Mouse (Mus musculus): Measurements from ENCODE around the gene Olfr435. TPM values are rescaled to one million over a fixed set of nuclear protein-coding genes. Genes with fewer than 3 reads are reported as not detected.
"Not testable (repeated sequence)": the region's sequence is repeated elsewhere in the genome, so short reads cannot be mapped to it uniquely, and the experiment has no call there.

Gene Olfr435
- not detected for total RNA-seq (2018; cell fraction: chromatin; rRNA removed)
- not detected for total RNA-seq (2018; cell fraction: cytosol; rRNA removed)
- total RNA-seq (2018; cell fraction: nucleus; rRNA removed), result not detected
- polyA plus RNA-seq (2018), result not detected in 3 replicates

- H3K4me3 ChIP-seq (ENCODE audit: inconsistent target), result no peak within 1 kb of the TSS
- no peak within 1 kb of the TSS for H3K27ac ChIP-seq
- H3K36me3 ChIP-seq (ENCODE audit: inconsistent target), result no peaks in the 10 kb centered on the region
- H3K79me2 ChIP-seq (ENCODE audit: inconsistent target), result no peaks in the 10 kb centered on the region
Measured at GRCm38 (mm10) chr6:43196781-43197180, at the start of gene Olfr435. Gene Olfr435, plus strand, starts transcription at chr6:43197146.

DNA sequence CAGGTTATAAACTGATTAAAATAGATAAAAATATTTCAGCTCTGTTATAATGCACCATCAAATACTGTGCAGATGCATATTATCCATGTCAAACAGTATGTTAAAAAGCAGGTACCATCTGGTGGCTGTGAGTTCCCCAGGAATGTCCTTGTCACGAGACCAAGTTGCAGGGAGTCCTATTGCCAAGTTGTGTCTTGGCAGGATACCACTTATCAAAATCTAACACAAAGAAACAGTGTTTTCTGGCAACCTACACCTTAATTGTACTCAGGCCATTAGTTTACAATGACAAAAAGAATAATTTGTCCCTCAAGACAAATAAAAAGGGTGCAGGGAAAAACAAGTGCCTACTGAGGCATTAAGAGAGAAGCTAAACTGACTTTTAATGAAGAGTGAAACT is 37.4 kb upstream of the Olfr435 start:
- 67% methylated on average over 1 of the region's 1 CpGs for WGBS (ENCODE audit: missing documents)
- Histone ChIP-seq H3K79me2 (ENCODE audit: inconsistent target) (no peaks in the 10 kb centered on the region), H3K27ac (no peak overlapping the region), H3K36me3 (ENCODE audit: inconsistent target) (no peaks in the 10 kb centered on the region), H3K4me3 (ENCODE audit: inconsistent target) (no peak overlapping the region)

GRCm38 (mm10) chr6:43162982-43163381 is 34.0 kb upstream of the Olfr435 start, which contains the start of gene Olfr437:
Gene Olfr437, plus strand, starts transcription at chr6:43163282.
- no peak within 1 kb of the TSS for H3K27ac ChIP-seq
- 71% methylated on average over 3 of the region's 3 CpGs for WGBS (ENCODE audit: missing documents)
- no peak within 1 kb of the TSS for H3K4me3 ChIP-seq (ENCODE audit: inconsistent target)
- H3K79me2 ChIP-seq (ENCODE audit: inconsistent target), result no peaks in the 10 kb centered on the region
- no peaks in the 10 kb centered on the region for H3K36me3 ChIP-seq (ENCODE audit: inconsistent target)

GRCm38 (mm10) chr6:43167246-43167645 is 29.7 kb upstream of the Olfr435 start:
- no peaks in the 10 kb centered on the region for H3K36me3 ChIP-seq (ENCODE audit: inconsistent target)
- WGBS (ENCODE audit: missing documents), result 100% methylated on average over 4 of the region's 4 CpGs
- no peaks in the 10 kb centered on the region for H3K79me2 ChIP-seq (ENCODE audit: inconsistent target)
- H3K27ac ChIP-seq, result no peak overlapping the region
- H3K4me3 ChIP-seq (ENCODE audit: inconsistent target), result no peak overlapping the region

GRCm38 (mm10) chr6:43171840-43172239 is 25.1 kb upstream of the Olfr435 start, which contains the start of gene Olfr13:
Gene Olfr13, plus strand, starts transcription at chr6:43172140.
- WGBS (ENCODE audit: missing documents), result 68% methylated on average over 4 of the region's 4 CpGs
- H3K4me3 ChIP-seq (ENCODE audit: inconsistent target), result no peak within 1 kb of the TSS
- no peak within 1 kb of the TSS for H3K27ac ChIP-seq
- H3K36me3 ChIP-seq (ENCODE audit: inconsistent target), result no peaks in the 10 kb centered on the region
- H3K79me2 ChIP-seq (ENCODE audit: inconsistent target), result no peaks in the 10 kb centered on the region

- Histone ChIP-seq H3K36me3 (ENCODE audit: inconsistent target) (no peaks in the 10 kb centered on the region), H3K79me2 (ENCODE audit: inconsistent target) (no peaks in the 10 kb centered on the region), H3K4me3 (ENCODE audit: inconsistent target) (no peak overlapping the region), H3K27ac (no peak overlapping the region)
- 67% methylated on average over 1 of the region's 1 CpGs for WGBS (ENCODE audit: missing documents)
Measured at GRCm38 (mm10) chr6:43178129-43178528, 18.8 kb upstream of the Olfr435 start.

GRCm38 (mm10) chr6:43178584-43179501 is 18.1 kb upstream of the Olfr435 start:
- H3K36me3 ChIP-seq (ENCODE audit: inconsistent target), result no peaks in the 10 kb centered on the region
- H3K27ac ChIP-seq, result no peak overlapping the region
- H3K79me2 ChIP-seq (ENCODE audit: inconsistent target), result no peaks in the 10 kb centered on the region
- no peak overlapping the region for H3K4me3 ChIP-seq (ENCODE audit: inconsistent target)
- 74% methylated on average over 6 of the region's 6 CpGs for WGBS (ENCODE audit: missing documents)

DNA sequence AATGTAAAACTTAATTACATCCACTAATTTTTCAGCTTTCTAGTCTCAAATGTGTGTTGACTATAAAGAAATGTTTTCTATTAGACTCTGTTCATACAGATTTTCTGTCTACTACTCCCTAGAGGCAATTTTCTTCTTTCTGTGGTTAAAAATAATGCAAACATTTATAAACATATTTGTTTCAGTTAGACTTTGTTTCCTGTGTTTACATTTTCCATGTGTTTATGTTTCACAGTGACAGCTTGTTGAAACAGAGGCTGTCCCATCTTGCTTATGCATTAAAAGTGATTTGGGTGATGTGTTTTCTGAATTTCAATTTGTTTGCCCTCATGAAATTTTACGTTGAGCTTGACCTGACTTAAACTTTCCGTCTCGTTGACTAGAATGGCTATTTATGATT is 6.0 kb upstream of the Olfr435 start:
- H3K27ac ChIP-seq, result no peak overlapping the region
- WGBS (ENCODE audit: missing documents), result 90% methylated on average over 3 of the region's 3 CpGs

DNA sequence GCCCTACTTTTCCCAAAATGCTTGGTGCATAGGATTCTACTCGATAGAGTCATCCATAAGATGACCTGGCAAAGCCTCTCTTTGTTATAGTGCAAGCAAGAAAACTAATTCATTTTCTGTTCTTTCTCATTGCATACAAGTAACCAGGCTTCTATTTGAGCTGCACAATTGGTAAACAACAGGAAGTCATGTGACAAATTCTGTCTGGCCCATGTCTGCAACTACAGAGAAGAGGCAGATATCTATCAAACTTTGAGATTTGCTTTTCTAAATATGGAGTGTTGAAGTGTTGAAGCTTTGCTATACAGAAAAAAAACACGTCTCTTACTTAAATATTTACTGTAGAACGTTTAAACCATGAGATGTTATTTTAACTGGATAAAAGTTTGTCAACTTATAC is 1.1 kb downstream of the Olfr435 start:
- no peak overlapping the region for H3K4me3 ChIP-seq (ENCODE audit: inconsistent target)
- H3K27ac ChIP-seq, result no peak overlapping the region
- 74% methylated on average over 3 of the region's 3 CpGs for WGBS (ENCODE audit: missing documents)
- no peaks in the 10 kb centered on the region for H3K36me3 ChIP-seq (ENCODE audit: inconsistent target)
- H3K79me2 ChIP-seq (ENCODE audit: inconsistent target), result no peaks in the 10 kb centered on the region

More for the DNA sequence above, 6.0 kb upstream of the Olfr435 start:
- Histone ChIP-seq H3K4me3 (ENCODE audit: inconsistent target) (no peak overlapping the region), H3K36me3 (ENCODE audit: inconsistent target) (no peaks in the 10 kb centered on the region), H3K79me2 (ENCODE audit: inconsistent target) (no peaks in the 10 kb centered on the region)

GRCm38 (mm10) chr6:43202786-43203185 is 5.8 kb downstream of the Olfr435 start:
- Histone ChIP-seq H3K4me3 (ENCODE audit: inconsistent target) (no peak overlapping the region), H3K79me2 (ENCODE audit: inconsistent target) (no peaks in the 10 kb centered on the region)

DNA sequence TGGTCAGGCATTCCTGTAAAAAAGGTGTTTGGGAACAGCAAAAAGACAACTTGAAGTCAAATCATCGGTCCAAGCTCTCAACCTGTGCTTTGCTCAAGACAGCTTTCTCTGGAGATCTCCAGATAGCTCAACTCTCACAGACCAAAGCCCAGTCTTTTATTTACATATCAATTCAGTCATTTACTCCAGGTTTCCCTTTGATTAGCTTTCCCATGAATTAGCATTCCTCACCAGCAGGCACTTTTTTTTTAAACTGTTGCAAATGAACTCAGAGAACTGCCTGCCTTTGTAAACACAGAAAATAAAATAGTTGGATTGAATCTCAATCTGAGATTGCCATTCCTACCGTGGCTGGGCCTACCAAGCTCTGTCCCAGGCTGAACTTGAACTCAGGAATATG is 8.4 kb downstream of the Olfr435 start:
- H3K79me2 ChIP-seq (ENCODE audit: inconsistent target), result no peaks in the 10 kb centered on the region
- 41% methylated on average over 2 of the region's 2 CpGs for WGBS (ENCODE audit: missing documents)
- no peak overlapping the region for H3K27ac ChIP-seq
- H3K36me3 ChIP-seq (ENCODE audit: inconsistent target), result no peaks in the 10 kb centered on the region
- H3K4me3 ChIP-seq (ENCODE audit: inconsistent target), result no peak overlapping the region

More at GRCm38 (mm10) chr6:43202786-43203185, 5.8 kb downstream of the Olfr435 start:
- Histone ChIP-seq H3K36me3 (ENCODE audit: inconsistent target) (no peaks in the 10 kb centered on the region), H3K27ac (no peak overlapping the region)

DNA sequence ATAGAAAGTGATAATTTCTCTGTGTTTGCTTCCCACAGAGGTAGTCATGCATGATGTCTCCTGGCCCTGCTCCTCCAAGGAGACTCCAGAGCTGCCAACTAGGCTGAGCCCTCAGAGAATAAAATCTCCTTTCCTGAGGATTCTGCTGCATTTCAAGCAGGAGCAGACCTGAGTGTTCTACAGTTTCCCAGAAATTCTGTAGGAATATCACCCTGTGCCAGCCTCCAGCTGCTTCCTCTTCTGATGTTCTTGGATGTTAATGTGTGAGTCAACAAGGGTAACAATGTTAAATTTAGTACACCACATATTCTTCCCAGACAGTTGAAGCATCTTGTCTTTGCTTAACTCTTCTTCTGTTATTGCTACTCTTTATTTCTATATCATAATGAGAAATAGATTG is 15.9 kb downstream of the Olfr435 start, which contains the start of gene Olfr434:
Gene Olfr434, plus strand, starts transcription at position 149 of the 400 bp plus-strand sequence.
- H3K4me3 ChIP-seq (ENCODE audit: inconsistent target); H3K79me2 ChIP-seq (ENCODE audit: inconsistent target); H3K36me3 ChIP-seq (ENCODE audit: inconsistent target); H3K27ac ChIP-seq: not testable (repeated sequence)

DNA sequence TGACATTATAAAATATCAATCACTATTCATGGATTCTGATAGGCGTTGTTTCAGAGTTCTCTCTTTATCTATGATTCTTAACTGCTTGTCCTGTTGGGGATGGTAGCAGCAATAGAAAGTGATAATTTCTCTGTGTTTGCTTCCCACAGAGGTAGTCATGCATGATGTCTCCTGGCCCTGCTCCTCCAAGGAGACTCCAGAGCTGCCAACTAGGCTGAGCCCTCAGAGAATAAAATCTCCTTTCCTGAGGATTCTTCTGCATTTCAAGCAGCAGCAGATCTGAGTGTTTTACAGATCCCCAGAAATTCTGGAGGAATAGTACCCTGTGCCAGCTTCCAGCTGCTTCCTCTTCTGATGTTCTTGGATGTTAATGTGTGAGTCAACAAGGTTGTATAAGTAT is 34.3 kb downstream of the Olfr435 start, which contains the start of gene Olfr47:
Gene Olfr47, plus strand, starts transcription at position 275 of the 400 bp plus-strand sequence.
- 100% methylated on average over 1 of the region's 1 CpGs for WGBS (ENCODE audit: missing documents)
- not testable (repeated sequence) for H3K27ac ChIP-seq; H3K79me2 ChIP-seq (ENCODE audit: inconsistent target); H3K4me3 ChIP-seq (ENCODE audit: inconsistent target); H3K36me3 ChIP-seq (ENCODE audit: inconsistent target)

- Histone ChIP-seq H3K27ac (no peak overlapping the region), H3K79me2 (ENCODE audit: inconsistent target) (no peaks in the 10 kb centered on the region), H3K36me3 (ENCODE audit: inconsistent target) (no peaks in the 10 kb centered on the region), H3K4me3 (ENCODE audit: inconsistent target) (no peak overlapping the region)
- WGBS (ENCODE audit: missing documents), result 6% methylated on average over 4 of the region's 4 CpGs
Measured at GRCm38 (mm10) chr6:43242061-43242460, 45.1 kb downstream of the Olfr435 start.

DNA sequence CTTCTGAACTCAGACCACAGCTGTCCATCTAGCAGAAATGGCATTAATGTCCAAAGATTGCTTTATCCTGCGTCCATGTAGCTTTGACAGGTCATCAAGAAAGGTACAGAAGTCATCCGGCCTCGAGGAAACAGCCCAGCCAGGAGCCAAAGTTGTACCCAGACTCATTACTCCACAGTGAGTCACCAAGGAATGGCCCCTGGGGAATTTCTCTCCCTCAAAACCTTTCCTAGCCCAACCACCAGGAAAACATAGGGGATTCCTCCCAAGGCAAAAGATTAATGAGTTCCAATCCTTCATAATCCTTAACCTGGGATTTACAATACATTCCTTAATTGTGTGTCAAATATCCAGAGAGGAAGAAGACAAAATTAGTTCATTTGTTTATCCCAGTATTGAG is 50.5 kb downstream of the Olfr435 start:
- Histone ChIP-seq H3K27ac (no peak overlapping the region), H3K36me3 (ENCODE audit: inconsistent target) (no peaks in the 10 kb centered on the region), H3K79me2 (ENCODE audit: inconsistent target) (no peaks in the 10 kb centered on the region), H3K4me3 (ENCODE audit: inconsistent target) (no peak overlapping the region)
- WGBS (ENCODE audit: missing documents), result 73% methylated on average over 3 of the region's 3 CpGs
